In the genomic region with DNA sequence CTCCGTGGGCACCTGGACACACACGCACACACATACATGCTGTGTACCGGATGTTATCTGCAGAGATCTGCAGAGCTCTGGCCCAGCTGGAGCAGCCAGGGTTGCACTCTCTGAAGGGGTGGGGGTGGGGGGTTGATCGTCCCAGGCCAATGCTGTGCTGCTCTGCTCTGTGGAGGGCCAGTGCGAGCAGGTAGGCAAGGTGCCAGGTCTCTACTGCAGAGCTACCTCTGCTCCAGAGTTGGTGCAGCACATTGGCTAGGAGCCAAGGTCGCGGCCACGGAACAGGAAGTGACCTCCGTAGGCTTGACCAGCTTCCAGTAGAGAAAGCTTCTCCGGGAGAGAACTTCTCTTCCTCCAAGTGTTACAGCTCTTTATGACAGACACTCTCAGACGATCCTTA, we compare ENCODE assay signal across 9 mouse cellular contexts. TPM values are rescaled to one million over a fixed set of nuclear protein-coding genes. Genes with fewer than 3 reads are reported as not detected.
DNase-seq lines count a peak whose midpoint lies in the region; ATAC-seq and TF ChIP-seq lines count a peak whose summit lies in the region.
"Had no signal": no experiment of that assay in that cellular context is flagged by ENCODE, and none has a peak within 500 bp of the region (broad histone marks: within the 10 kb centered on the region; RNA-seq: fewer than 3 reads in every experiment).

No protein-coding gene starts in this region.

- H3K4me2 ChIP-seq in intestine, postnatal 0 days (replicated peaks; ENCODE audit: low read depth): peak overlapping the region; percentile 53

- 14% methylated on average over 11 of the region's 11 CpGs for WGBS in intestine, postnatal 0 days

- DNase-seq in spleen, adult 18-20 months: peak; percentile 41 to 56
- DNase-seq in spleen, adult 12 weeks (ENCODE audit: low spot score): no peak
- DNase-seq in gastrocnemius, postnatal 10 days: peak; percentile 80
- DNase-seq in lung, adult 18-20 months: peak; percentile 83 to 89
- peak; percentile 33 to 54 for DNase-seq in spleen, postnatal 36 days (ENCODE audit: low spot score in 2 of 2)
- no peak for DNase-seq in right cerebral cortex, postnatal 36 days (ENCODE audit: low spot score in 2 of 2)
- no peak for DNase-seq in right cerebral cortex, adult 2 months (ENCODE audit: low spot score in 2 of 2)

- no peak overlapping the region for H3K9ac ChIP-seq in intestine, postnatal 0 days (ENCODE audit: low read depth, low read length)

- 0 out of 2 replicates have a peak, but pooled peaks cover 8% of the 10 kb centered on the region for H3K36me3 ChIP-seq in intestine, postnatal 0 days (ENCODE audit: control insufficient read depth, insufficient read depth)

- H3K4me3 ChIP-seq in intestine, postnatal 0 days (ENCODE audit: low read depth, low read length): no peak overlapping the region; the same call in 1 of the 2 replicates
- H3K4me3 ChIP-seq: myocyte had no signal

- H3K27me3 ChIP-seq in intestine, postnatal 0 days (replicated peaks; ENCODE audit: control insufficient read depth, insufficient read depth, low read length): no peaks in the 10 kb centered on the region

- H3K4me1 ChIP-seq in intestine, postnatal 0 days (replicated peaks; ENCODE audit: control insufficient read depth, insufficient read depth, low read length): 0 out of 2 replicates have a peak, but pooled peaks cover 3% of the 10 kb centered on the region

- no peak for TF ChIP-seq CTCF in intestine, postnatal 0 days (IDR thresholded peaks at IDR 0.05; ENCODE audit: low read depth)

- H3K27ac ChIP-seq in intestine, postnatal 0 days (ENCODE audit: low read depth, low read length): peak overlapping the region; percentile 24; the same call in 1 of the 2 replicates

- peak; percentile 51; the same call in 1 of the 2 replicates for ATAC-seq in intestine, postnatal 0 days

- H3K9me3 ChIP-seq in intestine, postnatal 0 days (ENCODE audit: control insufficient read depth): no peaks in the 10 kb centered on the region

RNA-seq across cellular contexts. Expression of gene Ralb, which starts 12.5 kb away (rescaled TPM):
- 10 to 100 TPM; 23.8 to 29.8 TPM for total RNA-seq in gastrocnemius, postnatal 10 days (2021)
- 145 and 152 TPM in 2 replicates for polyA plus RNA-seq in intestine, postnatal 0 days (2015; fragmentation: Nextera tagmentation; extraction: Ambion mirVana)

RNA-seq across cellular contexts. Expression of gene Tmem185b, which starts 33.9 kb away (rescaled TPM):
- 1 to 10 TPM; 7.5 to 8.5 TPM for total RNA-seq in gastrocnemius, postnatal 10 days (2021)
- 21.6 and 25.1 TPM in 2 replicates for polyA plus RNA-seq in intestine, postnatal 0 days (2015; fragmentation: Nextera tagmentation; extraction: Ambion mirVana)

Comparison
In these comparisons a context has a peak if more than half of its experiments do, and no peak if none do; other contexts are left out.
1. DNase-seq: peak in spleen, adult 18-20 months (2 of 2), gastrocnemius, postnatal 10 days (single experiment), lung, adult 18-20 months (2 of 2) and spleen, postnatal 36 days (2 of 2); none in spleen, adult 12 weeks (single experiment), right cerebral cortex, postnatal 36 days (0 of 2) and right cerebral cortex, adult 2 months (0 of 2).